Mouse (Mus musculus) CH12.LX (cell line): ENCODE measurements around the gene Nasp.

ENCODE experiments used
- BHLHE40 ChIP-seq: IDR thresholded peaks from 2 replicates; pipeline ENCODE4 v1.6.1; 2011; ENCODE audit warnings: mild to moderate bottlenecking, low read depth, low read length, improper control_type of control experiment
- CHD1 ChIP-seq: IDR thresholded peaks from 2 replicates; pipeline ENCODE4 v1.6.1; 2012; ENCODE audit warnings: low read depth, low read length, improper control_type of control experiment, inconsistent platforms
- CTCF ChIP-seq, 2 experiments: IDR thresholded peaks in 1 of 2; conservative IDR thresholded peaks in 1 of 2; 2 replicates each; pipeline ENCODE4 v1.5.1; 2011 to 2012; ENCODE audit warnings: low read depth in 2 of 2, low read length in 2 of 2, improper control_type of control experiment in 1 of 2, inconsistent platforms in 1 of 2, mild to moderate bottlenecking in 1 of 2, moderate library complexity in 1 of 2
- E2F4 ChIP-seq: IDR thresholded peaks from 2 replicates; pipeline ENCODE4 v1.6.1; 2011; ENCODE audit warnings: low read depth, low read length, improper control_type of control experiment; ENCODE audit not compliant: insufficient replicate concordance
- EP300 ChIP-seq: IDR thresholded peaks from 2 replicates; pipeline ENCODE4 v1.6.1; 2011; ENCODE audit warnings: low read length, improper control_type of control experiment
- MAX ChIP-seq: IDR thresholded peaks from 2 replicates; pipeline ENCODE4 v1.6.1; 2011; ENCODE audit warnings: low read length, improper control_type of control experiment
- MEF2A ChIP-seq: IDR thresholded peaks from 2 replicates; pipeline ENCODE4 v1.6.1; 2014; ENCODE audit warnings: low read depth, mild to moderate bottlenecking, inconsistent platforms, low read length, improper control_type of control experiment, borderline replicate concordance
- MYC ChIP-seq: IDR thresholded peaks from 2 replicates; pipeline ENCODE4 v1.6.1; 2011; ENCODE audit warnings: low read depth, mild to moderate bottlenecking, improper control_type of control experiment, low read length
- PAX5 ChIP-seq: IDR thresholded peaks from 2 replicates; pipeline ENCODE4 v1.6.1; 2012; ENCODE audit warnings: low read length, inconsistent platforms, mixed read lengths
- POLR2A ChIP-seq: IDR thresholded peaks from 2 replicates; pipeline ENCODE4 v1.6.1; 2011; ENCODE audit warnings: low read depth, mild to moderate bottlenecking, improper control_type of control experiment, low read length
- UBTF ChIP-seq: IDR thresholded peaks from 2 replicates; pipeline ENCODE4 v1.6.1; 2012; ENCODE audit warnings: low read depth, mild to moderate bottlenecking, inconsistent platforms, low read length, improper control_type of control experiment, moderate library complexity
- USF1 ChIP-seq: IDR thresholded peaks from 2 replicates; pipeline ENCODE4 v1.6.1; 2014; ENCODE audit warnings: low read depth, mild to moderate bottlenecking, inconsistent platforms, low read length, improper control_type of control experiment
- ZC3H11A ChIP-seq: IDR thresholded peaks from 2 replicates; pipeline ENCODE4 v1.6.1; 2012; ENCODE audit warnings: low read depth, mild to moderate bottlenecking, inconsistent platforms, low read length, improper control_type of control experiment

DNA sequence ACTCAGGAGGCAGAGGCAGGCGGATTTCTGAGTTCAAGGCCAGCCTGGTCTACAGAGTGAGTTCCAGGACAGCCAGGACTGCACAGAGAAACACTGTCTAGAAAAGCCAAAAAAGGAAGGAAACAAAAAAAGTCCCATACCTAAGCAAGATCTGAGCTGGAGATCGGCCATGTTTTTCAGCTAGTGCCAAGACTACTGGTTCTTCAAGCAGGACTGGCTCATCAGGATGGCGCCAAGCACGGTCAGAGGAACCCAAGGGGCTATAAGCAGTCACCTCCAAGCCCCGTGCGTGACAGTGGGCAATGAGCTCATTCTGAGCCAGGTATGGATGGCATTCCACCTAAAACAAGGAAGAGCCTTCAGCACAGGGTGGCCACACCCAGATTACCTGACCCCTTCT is 11.1 kb upstream of the Nasp start:
- TF ChIP-seq CTCF (conservative IDR thresholded peaks at IDR 0.05 in 1 of 2, IDR thresholded peaks at IDR 0.05 in 1 of 2; ENCODE audit: low read depth in 2 of 2, low read length in 2 of 2), result no peak
- TF ChIP-seq PAX5, result no peak
- no peak for TF ChIP-seq BHLHE40
- TF ChIP-seq MAX, result no peak
- TF ChIP-seq EP300, result no peak
- TF ChIP-seq E2F4, result no peak
- no peak for TF ChIP-seq UBTF
- no peak for TF ChIP-seq MYC
- TF ChIP-seq CHD1, result no peak
- no peak for TF ChIP-seq MEF2A
- TF ChIP-seq USF1, result no peak
- no peak for TF ChIP-seq POLR2A
- no peak for TF ChIP-seq ZC3H11A
